Mouse (Mus musculus): ENCODE data around the gene Tmem97. TPM values are rescaled to one million over a fixed set of nuclear protein-coding genes. Genes with fewer than 3 reads are reported as not detected.
"Not testable (repeated sequence)": the region's sequence is repeated elsewhere in the genome, so short reads cannot be mapped to it uniquely, and the experiment has no call there.

Gene Tmem97
- polyA plus RNA-seq, 1 experiment = 20.6 TPM

GRCm38 (mm10) chr11:78586099-78586498 lies 35.5 kb upstream of the Tmem97 start:
- Histone ChIP-seq H3K36me3 (ENCODE audit: control insufficient read depth, insufficient read depth, low read length) (peaks cover 21% of the 10 kb centered on the region), H3K4me1 (replicated peaks; ENCODE audit: control insufficient read depth, insufficient read depth, low read length) (no peaks in the 10 kb centered on the region), H3K27ac (ENCODE audit: control insufficient read depth, insufficient read depth, low read length) (no peak overlapping the region), H3K27me3 (ENCODE audit: control insufficient read depth, insufficient read depth, low read length) (no peaks in the 10 kb centered on the region), H3K4me3 (ENCODE audit: control insufficient read depth, insufficient read depth, low read length) (no peak overlapping the region)
- no peak for TF ChIP-seq POLR2A (IDR thresholded peaks at IDR 0.05; ENCODE audit: control insufficient read depth, extremely low read depth, insufficient read depth, low read length, poor library complexity)
- TF ChIP-seq CTCF (IDR thresholded peaks at IDR 0.05; ENCODE audit: borderline replicate concordance, control insufficient read depth, extremely low read depth, insufficient read depth, low read length, poor library complexity) = no peak
- DNase-seq = no peak

GRCm38 (mm10) chr11:78582848-78583247 lies 32.3 kb upstream of the Tmem97 start:
- no peak overlapping the region for H3K4me3 ChIP-seq (ENCODE audit: control insufficient read depth, insufficient read depth, low read length)
- no peaks in the 10 kb centered on the region for H3K4me1 ChIP-seq (replicated peaks; ENCODE audit: control insufficient read depth, insufficient read depth, low read length)
- no peak for DNase-seq
- no peak for TF ChIP-seq POLR2A (IDR thresholded peaks at IDR 0.05; ENCODE audit: control insufficient read depth, extremely low read depth, insufficient read depth, low read length, poor library complexity)
- no peak for TF ChIP-seq CTCF (IDR thresholded peaks at IDR 0.05; ENCODE audit: borderline replicate concordance, control insufficient read depth, extremely low read depth, insufficient read depth, low read length, poor library complexity)
- H3K27ac ChIP-seq (ENCODE audit: control insufficient read depth, insufficient read depth, low read length) = no peak overlapping the region
- WGBS = 99% methylated on average over 6 of the region's 6 CpGs
- H3K27me3 ChIP-seq (ENCODE audit: control insufficient read depth, insufficient read depth, low read length) = no peaks in the 10 kb centered on the region
- H3K36me3 ChIP-seq (ENCODE audit: control insufficient read depth, insufficient read depth, low read length) = peaks cover 24% of the 10 kb centered on the region

- Histone ChIP-seq H3K27me3 (ENCODE audit: control insufficient read depth, insufficient read depth, low read length) (no peaks in the 10 kb centered on the region), H3K36me3 (ENCODE audit: control insufficient read depth, insufficient read depth, low read length) (peaks cover 22% of the 10 kb centered on the region), H3K4me3 (ENCODE audit: control insufficient read depth, insufficient read depth, low read length) (no peak overlapping the region), H3K27ac (ENCODE audit: control insufficient read depth, insufficient read depth, low read length) (no peak overlapping the region), H3K4me1 (replicated peaks; ENCODE audit: control insufficient read depth, insufficient read depth, low read length) (no peaks in the 10 kb centered on the region)
- TF ChIP-seq CTCF (IDR thresholded peaks at IDR 0.05; ENCODE audit: borderline replicate concordance, control insufficient read depth, extremely low read depth, insufficient read depth, low read length, poor library complexity) = no peak
- no peak for TF ChIP-seq POLR2A (IDR thresholded peaks at IDR 0.05; ENCODE audit: control insufficient read depth, extremely low read depth, insufficient read depth, low read length, poor library complexity)
- no peak for DNase-seq
- WGBS = 91% methylated on average over 2 of the region's 2 CpGs
Measured at GRCm38 (mm10) chr11:78574975-78575374, 24.4 kb upstream of the Tmem97 start.

GRCm38 (mm10) chr11:78574536-78574935 lies 24.0 kb upstream of the Tmem97 start:
- Histone ChIP-seq H3K27me3 (ENCODE audit: control insufficient read depth, insufficient read depth, low read length) (no peaks in the 10 kb centered on the region), H3K4me1 (replicated peaks; ENCODE audit: control insufficient read depth, insufficient read depth, low read length) (no peaks in the 10 kb centered on the region), H3K27ac (ENCODE audit: control insufficient read depth, insufficient read depth, low read length) (no peak overlapping the region), H3K4me3 (ENCODE audit: control insufficient read depth, insufficient read depth, low read length) (no peak overlapping the region), H3K36me3 (ENCODE audit: control insufficient read depth, insufficient read depth, low read length) (peaks cover 22% of the 10 kb centered on the region)
- WGBS = 96% methylated on average over 3 of the region's 3 CpGs
- TF ChIP-seq CTCF (IDR thresholded peaks at IDR 0.05; ENCODE audit: borderline replicate concordance, control insufficient read depth, extremely low read depth, insufficient read depth, low read length, poor library complexity) (no peak), POLR2A (IDR thresholded peaks at IDR 0.05; ENCODE audit: control insufficient read depth, extremely low read depth, insufficient read depth, low read length, poor library complexity) (no peak)
- no peak for DNase-seq

GRCm38 (mm10) chr11:78574031-78574430 lies 23.5 kb upstream of the Tmem97 start:
- not testable (repeated sequence) for H3K4me1 ChIP-seq (replicated peaks; ENCODE audit: control insufficient read depth, insufficient read depth, low read length); H3K27ac ChIP-seq (ENCODE audit: control insufficient read depth, insufficient read depth, low read length); H3K4me3 ChIP-seq (ENCODE audit: control insufficient read depth, insufficient read depth, low read length); H3K27me3 ChIP-seq (ENCODE audit: control insufficient read depth, insufficient read depth, low read length); DNase-seq
- peaks cover 22% of the 10 kb centered on the region for H3K36me3 ChIP-seq (ENCODE audit: control insufficient read depth, insufficient read depth, low read length)
- WGBS = 97% methylated on average over 4 of the region's 4 CpGs

DNA sequence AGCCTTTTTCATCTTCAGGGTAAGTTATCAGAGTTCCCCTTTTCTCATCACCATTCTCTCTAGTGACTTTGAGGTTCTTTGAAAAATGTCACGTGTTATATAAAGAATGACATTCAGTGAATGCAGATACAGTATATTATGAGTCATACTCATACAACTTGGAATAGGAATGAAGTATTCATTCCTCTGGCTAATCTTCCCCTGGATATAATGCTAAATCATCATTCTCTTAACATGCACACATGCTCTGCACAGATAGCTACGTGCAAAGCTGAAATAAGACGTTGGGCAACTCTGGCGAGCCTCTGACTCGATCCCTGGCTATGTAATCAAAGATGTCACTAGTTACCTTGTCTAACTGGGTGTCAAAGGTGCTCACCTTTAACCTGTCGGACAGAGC lies 21.3 kb upstream of the Tmem97 start:
- Histone ChIP-seq H3K36me3 (ENCODE audit: control insufficient read depth, insufficient read depth, low read length) (peaks cover 13% of the 10 kb centered on the region), H3K4me3 (ENCODE audit: control insufficient read depth, insufficient read depth, low read length) (no peak overlapping the region), H3K27me3 (ENCODE audit: control insufficient read depth, insufficient read depth, low read length) (no peaks in the 10 kb centered on the region), H3K27ac (ENCODE audit: control insufficient read depth, insufficient read depth, low read length) (no peak overlapping the region), H3K4me1 (replicated peaks; ENCODE audit: control insufficient read depth, insufficient read depth, low read length) (no peaks in the 10 kb centered on the region)
- TF ChIP-seq CTCF (IDR thresholded peaks at IDR 0.05; ENCODE audit: borderline replicate concordance, control insufficient read depth, extremely low read depth, insufficient read depth, low read length, poor library complexity) = no peak
- TF ChIP-seq POLR2A (IDR thresholded peaks at IDR 0.05; ENCODE audit: control insufficient read depth, extremely low read depth, insufficient read depth, low read length, poor library complexity) = no peak
- 89% methylated on average over 6 of the region's 6 CpGs for WGBS
- DNase-seq = no peak

GRCm38 (mm10) chr11:78571441-78571840 lies 20.9 kb upstream of the Tmem97 start:
- WGBS = 98% methylated on average over 8 of the region's 8 CpGs
- Histone ChIP-seq H3K27me3 (ENCODE audit: control insufficient read depth, insufficient read depth, low read length) (no peaks in the 10 kb centered on the region), H3K4me3 (ENCODE audit: control insufficient read depth, insufficient read depth, low read length) (no peak overlapping the region), H3K36me3 (ENCODE audit: control insufficient read depth, insufficient read depth, low read length) (peaks cover 13% of the 10 kb centered on the region), H3K4me1 (replicated peaks; ENCODE audit: control insufficient read depth, insufficient read depth, low read length) (no peaks in the 10 kb centered on the region), H3K27ac (ENCODE audit: control insufficient read depth, insufficient read depth, low read length) (no peak overlapping the region)
- TF ChIP-seq POLR2A (IDR thresholded peaks at IDR 0.05; ENCODE audit: control insufficient read depth, extremely low read depth, insufficient read depth, low read length, poor library complexity) (no peak), CTCF (IDR thresholded peaks at IDR 0.05; ENCODE audit: borderline replicate concordance, control insufficient read depth, extremely low read depth, insufficient read depth, low read length, poor library complexity) (no peak)
- DNase-seq = no peak
